Mouse (Mus musculus) spleen, adult 10 weeks (tissue): ENCODE data around the gene Cpne1. TPM values are rescaled to one million over a fixed set of nuclear protein-coding genes. Genes with fewer than 3 reads are reported as not detected.

ENCODE experiments used
- polyA plus RNA-seq: library from polyadenylated mRNA; stranded (reverse); fragments of 350-450 nt; fragmentation: Illumina TruSeq; extraction: RNeasy Lipid Tissue Mini Kit (QIAGEN cat#74804); gene quantifications from one replicate; pipeline ENCODE4 v1.2.3, GENCODE M21; 2015; ENCODE audit warnings: low replicate concordance; ENCODE audit not compliant: insufficient read depth

Cpne1 gene
- 53.8 TPM for polyA plus RNA-seq

GRCm38 (mm10) chr2:156111358-156112079, at the start of gene Cpne1, which contains the start of gene Rbm12:
Gene Cpne1 (minus strand): TSS chr2:156111965.
Gene Rbm12 (minus strand): TSS chr2:156111978.

GRCm38 (mm10) chr2:156143953-156144724, 32.4 kb upstream of the Cpne1 start, which contains the start of the genes Romo1 and Nfs1:
Gene Romo1 (plus strand): TSS chr2:156144039.
Gene Nfs1 (minus strand): TSS chr2:156144186.

GRCm38 (mm10) chr2:156126992-156127391, 15.2 kb upstream of the Cpne1 start, which contains the start of gene Gm28036:
Gene Gm28036 (minus strand): TSS chr2:156127092.

GRCm38 (mm10) chr2:156065099-156066041, 46.4 kb downstream of the Cpne1 start, which contains the start of gene Spag4:
Gene Spag4 (plus strand): TSS chr2:156065175.

GRCm38 (mm10) chr2:156052816-156053215, 58.9 kb downstream of the Cpne1 start, which contains the start of gene Fer1l4:
Gene Fer1l4 (minus strand): TSS chr2:156052947.

Other genes starting within 250 kb of the Cpne1 start
- 51.4 TPM for gene Uqcc1, start 181.7 kb downstream of the Cpne1 start, polyA plus RNA-seq
- gene Gm15557, start 171.2 kb downstream of the Cpne1 start, polyA plus RNA-seq: not detected
- gene Gdf5, start 166.6 kb downstream of the Cpne1 start, polyA plus RNA-seq: not detected
- gene Cep250, start 155.5 kb downstream of the Cpne1 start, polyA plus RNA-seq: 41.4 TPM
- 3.1 TPM for gene 6430550D23Rik, start 104.0 kb downstream of the Cpne1 start, polyA plus RNA-seq
- 49.9 TPM for gene Ergic3, start 103.9 kb downstream of the Cpne1 start, polyA plus RNA-seq
- not detected for gene Fer1l4, start 59.0 kb downstream of the Cpne1 start, polyA plus RNA-seq
- 0.32 TPM for gene Spag4, start 46.8 kb downstream of the Cpne1 start, polyA plus RNA-seq
- gene Rbm12, start within 50 bp of the Cpne1 start, polyA plus RNA-seq: 39.7 TPM
- 28.9 TPM for gene Gm28036, start 15.1 kb upstream of the Cpne1 start, polyA plus RNA-seq
- 18.4 TPM for gene Romo1, start 32.1 kb upstream of the Cpne1 start, polyA plus RNA-seq
- 30.9 TPM for gene Nfs1, start 32.2 kb upstream of the Cpne1 start, polyA plus RNA-seq
- gene Rbm39, start 68.3 kb upstream of the Cpne1 start, polyA plus RNA-seq: 835 TPM
- gene Phf20, start 84.5 kb upstream of the Cpne1 start, polyA plus RNA-seq: 32.8 TPM
- gene Cnbd2, start 200.3 kb upstream of the Cpne1 start, polyA plus RNA-seq: 11.5 TPM
- gene Scand1, start 200.7 kb upstream of the Cpne1 start, polyA plus RNA-seq: not detected